Mouse (Mus musculus): ENCODE results near the gene Ilvbl. TPM values are rescaled to one million over a fixed set of nuclear protein-coding genes. Genes with fewer than 3 reads are reported as not detected.
"Not testable (repeated sequence)": the region's sequence is repeated elsewhere in the genome, so short reads cannot be mapped to it uniquely, and the experiment has no call there.

The Ilvbl gene
- 33.2 and 33.3 TPM in 2 replicates for polyA plus RNA-seq (2014; fragmentation: Nextera tagmentation; extraction: Ambion mirVana)

DNA sequence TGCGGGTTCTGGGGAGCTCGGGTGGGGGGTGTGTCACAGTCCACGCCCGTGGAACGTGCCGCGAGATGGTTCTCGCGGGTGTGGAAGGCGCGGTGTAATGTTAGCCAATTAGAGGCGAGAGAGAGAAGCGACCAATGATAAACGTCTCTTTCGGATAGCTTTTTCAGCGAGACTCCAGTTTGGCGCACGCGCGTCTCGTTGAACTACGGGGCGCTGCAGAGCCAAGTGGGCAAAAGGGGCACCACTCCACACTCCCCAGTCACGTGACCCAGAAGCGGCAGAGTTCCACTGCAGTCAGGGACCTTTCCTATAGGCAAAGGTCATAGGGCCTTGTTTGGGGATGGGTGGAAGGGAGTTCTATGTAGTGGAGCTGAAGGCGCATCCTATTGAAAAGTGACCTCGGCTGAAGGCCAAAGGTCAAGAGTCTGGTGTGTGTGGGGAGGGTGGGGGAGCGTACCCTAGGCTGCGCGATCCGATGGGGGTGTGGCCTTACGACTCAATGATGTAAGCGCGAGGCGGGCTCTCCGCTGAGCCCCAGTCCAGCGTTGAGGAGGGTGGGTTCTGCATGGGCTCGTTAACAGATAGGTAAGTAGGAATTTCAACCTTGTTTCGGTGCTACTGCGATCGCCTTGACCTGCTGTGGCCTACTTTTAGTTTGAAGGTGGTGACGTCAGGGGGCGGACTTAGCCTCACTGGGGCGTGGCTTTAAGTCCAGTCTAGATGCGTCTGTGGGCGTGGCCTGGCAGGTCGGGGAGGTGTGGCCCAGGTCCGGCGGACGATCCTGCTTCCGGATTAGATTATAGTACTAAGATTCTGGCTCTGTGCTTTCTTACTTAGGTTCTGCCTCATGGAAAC, at the start of gene Ilvbl:
Ilvbl (plus strand) TSS at position 97 of the 855 bp plus-strand sequence.
- Histone ChIP-seq H3K4me3 (ENCODE audit: low read depth, low read length) (peak within 1 kb of the TSS; percentile 56), H3K36me3 (ENCODE audit: insufficient read depth) (peaks cover 10% of the 10 kb centered on the region), H3K9me3 (ENCODE audit: low read depth, low read length) (no peaks in the 10 kb centered on the region), H3K4me2 (peak within 1 kb of the TSS; percentile 80), H3K27me3 (ENCODE audit: insufficient read depth, low read length) (no peaks in the 10 kb centered on the region), H3K4me1 (ENCODE audit: insufficient read depth) (peaks cover 7% of the 10 kb centered on the region; the same call in 1 of the 2 replicates), H3K9ac (peak within 1 kb of the TSS; percentile 72), H3K27ac (ENCODE audit: low read depth) (peak within 1 kb of the TSS; percentile 88)
- peak; percentile 48 for TF ChIP-seq CTCF (IDR thresholded peaks at IDR 0.05; ENCODE audit: low read depth)
- ATAC-seq (ENCODE audit: insufficient read depth), result peak; percentile 89
- WGBS, result under 1% methylated on average over 51 of the region's 51 CpGs
- peak; percentile 98 for DNase-seq

DNA sequence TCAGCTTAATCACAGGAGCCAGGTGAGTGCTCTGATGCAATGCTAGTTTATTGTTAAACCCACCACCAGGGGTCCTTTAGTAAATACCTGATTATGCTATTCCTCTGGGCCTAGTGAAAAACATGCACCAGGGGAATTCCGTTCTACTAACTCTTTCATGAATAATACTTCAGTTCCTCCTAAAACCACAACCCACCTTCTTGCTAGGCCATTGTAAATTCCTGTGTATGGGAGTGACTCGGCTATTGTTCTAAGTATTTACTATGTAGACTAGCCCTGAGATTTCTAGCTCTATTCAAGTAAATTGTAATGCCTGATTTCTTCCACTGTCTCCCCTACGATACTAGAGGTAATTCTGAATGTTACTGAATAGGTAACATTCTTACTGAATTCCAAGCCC, 49.1 kb upstream of the Ilvbl start:
- not testable (repeated sequence) for H3K4me2 ChIP-seq; H3K9ac ChIP-seq; DNase-seq; H3K27ac ChIP-seq (ENCODE audit: low read depth); H3K36me3 ChIP-seq (ENCODE audit: insufficient read depth); H3K4me1 ChIP-seq (ENCODE audit: insufficient read depth); H3K27me3 ChIP-seq (ENCODE audit: insufficient read depth, low read length); H3K4me3 ChIP-seq (ENCODE audit: low read depth, low read length); H3K9me3 ChIP-seq (ENCODE audit: low read depth, low read length); ATAC-seq (ENCODE audit: insufficient read depth)
- 68% methylated on average over 3 of the region's 3 CpGs for WGBS

GRCm38 (mm10) chr10:78525511-78525910, 48.6 kb upstream of the Ilvbl start:
- Histone ChIP-seq H3K9me3 (ENCODE audit: low read depth, low read length) (no peaks in the 10 kb centered on the region), H3K4me1 (ENCODE audit: insufficient read depth) (no peaks in the 10 kb centered on the region), H3K27me3 (ENCODE audit: insufficient read depth, low read length) (no peaks in the 10 kb centered on the region), H3K27ac (ENCODE audit: low read depth) (no peak overlapping the region), H3K4me3 (ENCODE audit: low read depth, low read length) (no peak overlapping the region), H3K36me3 (ENCODE audit: insufficient read depth) (no peaks in the 10 kb centered on the region), H3K4me2 (no peak overlapping the region), H3K9ac (no peak overlapping the region)
- no peak for TF ChIP-seq CTCF (IDR thresholded peaks at IDR 0.05; ENCODE audit: low read depth)
- DNase-seq, result no peak
- no peak for ATAC-seq (ENCODE audit: insufficient read depth)
- 53% methylated on average over 4 of the region's 4 CpGs for WGBS

DNA sequence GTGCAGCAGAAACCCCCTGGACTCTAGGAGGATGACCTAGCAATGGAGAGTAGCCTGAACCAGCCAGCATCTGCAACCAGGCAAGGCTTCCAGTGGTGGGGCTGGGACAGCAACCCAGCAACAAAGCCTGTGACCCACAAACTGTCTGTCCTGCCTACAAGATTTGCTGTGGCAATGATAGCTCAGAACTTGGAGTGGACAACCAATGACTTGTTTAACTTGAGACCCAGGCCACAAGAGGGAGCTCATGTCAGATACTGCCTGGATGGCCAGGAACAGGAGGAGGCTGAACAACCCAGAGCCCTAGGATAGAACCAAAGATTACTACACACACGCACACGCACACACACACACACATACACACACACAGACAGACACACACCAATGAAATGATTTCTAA, 33.2 kb upstream of the Ilvbl start:
- H3K27ac ChIP-seq (ENCODE audit: low read depth), result no peak overlapping the region
- ATAC-seq (ENCODE audit: insufficient read depth), result no peak
- 58% methylated on average over 2 of the region's 2 CpGs for WGBS
- no peaks in the 10 kb centered on the region for H3K4me1 ChIP-seq (ENCODE audit: insufficient read depth)
- H3K4me2 ChIP-seq, result no peak overlapping the region
- H3K9ac ChIP-seq, result no peak overlapping the region
- peak; percentile 51 for DNase-seq
- H3K4me3 ChIP-seq (ENCODE audit: low read depth, low read length), result no peak overlapping the region
- H3K36me3 ChIP-seq (ENCODE audit: insufficient read depth), result no peaks in the 10 kb centered on the region
- peak; percentile 49 for TF ChIP-seq CTCF (IDR thresholded peaks at IDR 0.05; ENCODE audit: low read depth)
- no peaks in the 10 kb centered on the region for H3K27me3 ChIP-seq (ENCODE audit: insufficient read depth, low read length)
- no peaks in the 10 kb centered on the region for H3K9me3 ChIP-seq (ENCODE audit: low read depth, low read length)

GRCm38 (mm10) chr10:78565070-78565469, 9.1 kb upstream of the Ilvbl start:
- Histone ChIP-seq H3K4me3 (ENCODE audit: low read depth, low read length) (no peak overlapping the region), H3K4me1 (ENCODE audit: insufficient read depth) (no peaks in the 10 kb centered on the region), H3K27ac (ENCODE audit: low read depth) (no peak overlapping the region), H3K4me2 (no peak overlapping the region), H3K9me3 (ENCODE audit: low read depth, low read length) (no peaks in the 10 kb centered on the region), H3K27me3 (ENCODE audit: insufficient read depth, low read length) (no peaks in the 10 kb centered on the region), H3K36me3 (ENCODE audit: insufficient read depth) (no peaks in the 10 kb centered on the region), H3K9ac (no peak overlapping the region)
- no peak for ATAC-seq (ENCODE audit: insufficient read depth)
- no peak for DNase-seq
- no peak for TF ChIP-seq CTCF (IDR thresholded peaks at IDR 0.05; ENCODE audit: low read depth)
- 64% methylated on average over 1 of the region's 1 CpGs for WGBS

DNA sequence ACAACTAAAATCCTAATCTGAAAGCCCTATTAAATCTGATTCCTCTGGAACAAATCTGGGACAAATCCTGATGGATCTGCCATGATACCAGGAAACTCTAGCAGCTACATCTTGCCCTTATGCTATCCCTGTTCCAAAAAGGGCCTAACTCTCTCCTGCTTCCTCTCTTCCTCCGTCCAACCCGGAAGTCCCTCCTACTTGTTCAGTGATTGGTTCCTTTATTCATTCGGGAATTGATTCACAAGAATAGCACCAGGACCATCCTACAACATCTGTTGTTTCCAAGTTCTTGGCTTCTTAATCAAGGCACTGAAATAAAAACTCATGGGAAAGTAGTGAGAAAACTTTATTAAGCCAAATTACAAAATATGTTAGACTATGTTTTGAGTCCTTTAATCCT, 5.0 kb upstream of the Ilvbl start:
- ATAC-seq (ENCODE audit: insufficient read depth), result no peak
- Histone ChIP-seq H3K9ac (no peak overlapping the region), H3K4me3 (ENCODE audit: low read depth, low read length) (no peak overlapping the region), H3K27ac (ENCODE audit: low read depth) (no peak overlapping the region), H3K4me2 (no peak overlapping the region), H3K27me3 (ENCODE audit: insufficient read depth, low read length) (no peaks in the 10 kb centered on the region), H3K36me3 (ENCODE audit: insufficient read depth) (no peaks in the 10 kb centered on the region), H3K4me1 (ENCODE audit: insufficient read depth) (no peaks in the 10 kb centered on the region), H3K9me3 (ENCODE audit: low read depth, low read length) (no peaks in the 10 kb centered on the region)
- TF ChIP-seq CTCF (IDR thresholded peaks at IDR 0.05; ENCODE audit: low read depth), result no peak
- DNase-seq, result no peak
- 86% methylated on average over 3 of the region's 3 CpGs for WGBS

DNA sequence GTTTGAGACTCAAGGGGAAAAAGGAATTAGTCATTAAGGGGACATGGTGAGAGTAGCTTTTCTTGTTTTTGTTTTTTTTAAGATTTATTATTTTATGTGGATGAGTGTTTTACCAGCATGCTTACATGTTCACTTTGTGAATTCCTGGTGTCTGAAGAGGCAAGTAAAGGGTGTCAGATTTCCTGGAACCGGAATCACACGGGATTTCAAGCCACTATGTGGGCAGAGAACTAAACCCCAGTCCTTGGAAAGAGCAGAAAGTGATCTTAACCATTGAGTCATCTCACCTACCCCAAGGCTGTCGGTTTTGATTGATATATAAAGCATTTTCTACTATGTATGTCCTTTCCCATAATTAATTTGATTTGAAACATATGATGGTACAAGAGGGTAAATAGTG, 4.5 kb upstream of the Ilvbl start:
- DNase-seq, result no peak

More for the DNA sequence above, 4.5 kb upstream of the Ilvbl start:
- WGBS, result 51% methylated on average over 3 of the region's 3 CpGs
- Histone ChIP-seq H3K9ac (no peak overlapping the region), H3K27ac (ENCODE audit: low read depth) (no peak overlapping the region), H3K27me3 (ENCODE audit: insufficient read depth, low read length) (no peaks in the 10 kb centered on the region), H3K4me3 (ENCODE audit: low read depth, low read length) (no peak overlapping the region), H3K9me3 (ENCODE audit: low read depth, low read length) (no peaks in the 10 kb centered on the region), H3K36me3 (ENCODE audit: insufficient read depth) (no peaks in the 10 kb centered on the region), H3K4me1 (ENCODE audit: insufficient read depth) (no peaks in the 10 kb centered on the region), H3K4me2 (no peak overlapping the region)
- no peak for ATAC-seq (ENCODE audit: insufficient read depth)
- TF ChIP-seq CTCF (IDR thresholded peaks at IDR 0.05; ENCODE audit: low read depth), result no peak

Measured in lung, embryonic 14.5 days (tissue).